Mouse (Mus musculus) liver, embryonic 13.5 days (tissue): ENCODE measurements at regions not wholly inside any gene's neighbourhood (a gene's known extent, or its start where the extent isn't known, plus 50 kb on each side); places are given as distances from the start of the nearest gene placed in this dataset.

Experiments
- ATAC-seq: fragments of 200-750 bp; cut with Nextera tagmentation; 2 replicates; pipeline ENCODE4 v1.8.0; 2017; ENCODE audit warnings: low read depth, mild to moderate bottlenecking, moderate number of reproducible peaks, moderate library complexity
- DNase-seq: peaks from one replicate; pipeline ENCODE4 v3.0.0; 2022
- H3K27ac ChIP-seq: fragments of 300-500 bp; sonication (generic); 2 replicates; pipeline ENCODE4 v1.5.1; 2015; ENCODE audit warnings: moderate library complexity, mild to moderate bottlenecking, inconsistent platforms
- H3K27me3 ChIP-seq: fragments of 300-500 bp; sonication (generic); 2 replicates; pipeline ENCODE4 v1.6.1; 2015; ENCODE audit warnings: mild to moderate bottlenecking, inconsistent platforms
- H3K36me3 ChIP-seq: fragments of 300-500 bp; sonication (generic); 2 replicates; pipeline ENCODE4 v1.6.1; 2015; ENCODE audit warnings: mild to moderate bottlenecking, inconsistent platforms
- H3K4me1 ChIP-seq: fragments of 300-500 bp; sonication (generic); replicated peaks from 2 replicates; pipeline ENCODE4 v1.6.1; 2015; ENCODE audit warnings: inconsistent platforms
- H3K4me2 ChIP-seq: fragments of 300-500 bp; sonication (generic); 2 replicates; pipeline ENCODE4 v1.6.1; 2015; ENCODE audit warnings: inconsistent platforms, mild to moderate bottlenecking, moderate library complexity
- H3K4me3 ChIP-seq: fragments of 300-500 bp; sonication (generic); replicated peaks from 2 replicates; pipeline ENCODE4 v1.5.1; 2015; ENCODE audit warnings: mild to moderate bottlenecking, inconsistent platforms
- H3K9ac ChIP-seq: fragments of 300-500 bp; sonication (generic); 2 replicates; pipeline ENCODE4 v1.6.1; 2015; ENCODE audit warnings: mild to moderate bottlenecking, inconsistent platforms
- H3K9me3 ChIP-seq: fragments of 300-500 bp; sonication (generic); replicated peaks from 2 replicates; pipeline ENCODE4 v1.6.1; 2016; ENCODE audit warnings: inconsistent platforms
- WGBS: fragments of 180-500 bp; shearing (Covaris S2); methylation state at CpG from one replicate; pipeline ENCODE4 v1.1.7; 2015; ENCODE audit not compliant: insufficient replicate concordance; 5-methylcytosine and 5-hydroxymethylcytosine counted together

DNA sequence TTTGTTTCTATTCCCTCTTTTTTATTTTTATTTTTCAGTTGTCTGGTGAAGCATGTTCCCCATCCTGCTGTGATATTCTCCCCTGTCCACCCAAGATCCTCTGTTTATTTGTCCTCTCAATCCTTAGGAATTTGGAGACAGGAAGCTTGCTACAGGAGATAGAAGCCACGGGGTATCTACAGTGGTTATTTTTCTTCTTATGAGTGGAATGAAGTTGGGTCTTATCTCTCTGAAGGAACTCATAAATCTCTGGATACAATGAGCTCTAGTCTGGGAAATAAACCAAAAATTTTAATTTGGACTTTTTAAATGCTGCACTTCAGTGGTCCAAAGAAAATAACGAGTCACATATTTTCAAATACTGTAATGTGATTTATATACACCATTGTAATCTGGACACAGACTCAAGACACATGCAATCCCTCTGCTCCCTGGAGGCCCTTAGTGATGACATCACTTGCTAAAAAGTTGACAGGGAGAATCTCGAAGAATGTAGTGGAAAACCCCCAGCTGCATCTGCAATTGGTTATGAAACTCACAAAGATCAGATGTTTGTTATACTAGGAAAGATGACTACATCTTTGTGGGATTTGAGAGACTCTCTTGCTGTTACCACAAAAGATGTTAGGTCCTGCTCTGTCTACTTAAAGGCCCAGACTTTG lies 178.3 kb upstream of the Fbxl17 start:
- Histone ChIP-seq H3K9me3 (no peaks in the 10 kb centered on the region), H3K4me3 (no peak overlapping the region), H3K4me1 (no peaks in the 10 kb centered on the region), H3K4me2 (no peak overlapping the region), H3K27me3 (no peaks in the 10 kb centered on the region), H3K27ac (no peak overlapping the region), H3K9ac (no peak overlapping the region), H3K36me3 (no peaks in the 10 kb centered on the region)
- ATAC-seq (no peak), DNase-seq (no peak)
- 27% methylated on average over 3 of the region's 3 CpGs for WGBS

DNA sequence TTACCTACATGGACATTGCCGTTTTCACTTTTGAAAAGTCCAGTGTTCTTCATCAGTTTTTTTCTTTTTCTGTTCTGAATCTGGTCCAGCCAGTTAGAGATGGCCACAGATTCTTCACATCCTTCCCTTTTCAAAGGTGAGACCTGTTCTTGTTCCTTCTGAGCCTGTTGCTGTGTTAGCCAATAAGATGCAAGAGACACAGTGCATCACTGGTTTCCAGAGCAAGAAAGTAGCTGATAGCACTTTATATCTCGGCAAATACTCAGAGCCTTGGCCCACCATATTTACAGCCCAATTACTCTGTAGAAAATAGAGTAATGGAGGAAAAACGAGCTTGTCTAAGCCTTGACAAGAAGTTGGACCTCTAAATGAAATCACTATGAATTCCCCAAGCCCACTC lies 180.7 kb upstream of the Fbxl17 start:
- Histone ChIP-seq H3K36me3 (no peaks in the 10 kb centered on the region), H3K4me2 (no peak overlapping the region)
- WGBS = 48% methylated on average over 3 of the region's 3 CpGs

DNA sequence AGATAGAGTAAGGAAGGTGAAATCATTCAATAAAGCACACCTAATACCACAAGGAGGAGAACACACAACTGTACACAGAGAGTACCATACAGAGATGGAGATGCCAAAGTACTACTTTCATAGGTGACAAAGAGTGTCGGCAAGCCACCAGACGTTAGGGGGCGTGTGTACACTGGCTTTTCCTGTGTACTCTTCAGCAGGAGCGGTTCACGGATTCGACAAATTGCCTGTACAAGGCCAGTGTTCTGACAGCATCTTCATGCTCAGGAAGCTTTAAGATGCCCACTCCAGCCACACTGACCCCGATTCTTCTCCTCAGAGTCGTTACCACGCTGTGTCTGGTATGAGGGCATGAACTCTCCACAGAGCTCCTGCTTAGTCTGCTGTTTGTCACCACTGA lies 179.5 kb upstream of the Fer start:
- ATAC-seq = no peak
- Histone ChIP-seq H3K27me3 (no peaks in the 10 kb centered on the region), H3K36me3 (no peaks in the 10 kb centered on the region), H3K27ac (no peak overlapping the region), H3K9ac (no peak overlapping the region), H3K4me2 (no peak overlapping the region), H3K9me3 (no peaks in the 10 kb centered on the region), H3K4me3 (no peak overlapping the region), H3K4me1 (no peaks in the 10 kb centered on the region)
- no peak for DNase-seq
- 60% methylated on average over 9 of the region's 9 CpGs for WGBS

More for the DNA sequence above, 180.7 kb upstream of the Fbxl17 start:
- Histone ChIP-seq H3K9me3 (no peaks in the 10 kb centered on the region), H3K27ac (no peak overlapping the region), H3K27me3 (no peaks in the 10 kb centered on the region), H3K4me1 (no peaks in the 10 kb centered on the region), H3K4me3 (no peak overlapping the region), H3K9ac (no peak overlapping the region)
- no peak for ATAC-seq
- no peak for DNase-seq

DNA sequence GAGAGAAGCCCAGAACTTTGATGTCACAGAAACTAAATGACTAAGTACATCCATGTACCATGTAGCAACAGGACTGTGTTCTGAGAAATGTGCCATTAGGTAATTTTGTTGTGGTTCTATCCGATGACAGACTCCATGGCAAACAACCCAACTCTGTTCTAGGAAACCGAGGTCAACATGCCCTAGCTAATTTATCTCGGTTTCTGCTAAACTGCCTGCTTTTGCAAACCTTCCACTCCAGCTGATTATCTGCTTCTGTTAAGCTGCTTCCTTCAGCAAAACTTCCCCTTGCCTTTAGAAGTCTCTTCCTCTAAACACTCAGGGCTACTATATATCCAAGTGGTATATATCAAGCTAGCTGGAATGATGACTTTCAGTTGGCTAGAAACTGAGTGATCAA lies 178.8 kb upstream of the Fer start:
- DNase-seq (no peak), ATAC-seq (no peak)
- H3K4me1 ChIP-seq = no peaks in the 10 kb centered on the region

DNA sequence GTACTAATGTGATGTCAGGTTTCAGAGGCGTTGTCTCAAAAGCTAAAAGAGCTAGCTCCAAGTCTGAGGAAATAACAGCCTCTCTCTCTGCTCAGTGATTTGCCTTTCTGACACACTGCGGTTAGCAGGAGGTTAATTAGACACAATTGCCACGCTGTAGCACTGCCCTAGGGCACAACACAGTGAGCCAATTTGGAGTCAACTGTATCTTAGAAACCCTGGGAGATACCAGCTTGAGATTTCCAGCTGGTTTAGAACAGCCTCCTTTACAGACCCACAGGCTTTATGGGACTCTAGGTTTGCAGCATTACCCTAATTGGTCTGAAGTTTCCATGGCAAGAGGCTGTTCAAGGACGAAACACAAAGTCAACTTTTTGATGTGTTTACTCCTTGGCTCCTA lies 176.9 kb upstream of the Fer start:
- H3K4me1 ChIP-seq = no peaks in the 10 kb centered on the region
- H3K36me3 ChIP-seq = no peaks in the 10 kb centered on the region
- DNase-seq = no peak
- no peaks in the 10 kb centered on the region for H3K27me3 ChIP-seq
- H3K4me3 ChIP-seq = no peak overlapping the region
- no peaks in the 10 kb centered on the region for H3K9me3 ChIP-seq
- no peak for ATAC-seq
- no peak overlapping the region for H3K9ac ChIP-seq
- 52% methylated on average over 4 of the region's 4 CpGs for WGBS
- H3K4me2 ChIP-seq = no peak overlapping the region
- no peak overlapping the region for H3K27ac ChIP-seq

More for the DNA sequence above, 178.8 kb upstream of the Fer start:
- no peaks in the 10 kb centered on the region for H3K9me3 ChIP-seq
- H3K9ac ChIP-seq = no peak overlapping the region
- no peaks in the 10 kb centered on the region for H3K36me3 ChIP-seq
- no peak overlapping the region for H3K4me2 ChIP-seq
- WGBS = 14% methylated on average over 3 of the region's 3 CpGs
- H3K27me3 ChIP-seq = no peaks in the 10 kb centered on the region
- no peak overlapping the region for H3K27ac ChIP-seq
- H3K4me3 ChIP-seq = no peak overlapping the region

DNA sequence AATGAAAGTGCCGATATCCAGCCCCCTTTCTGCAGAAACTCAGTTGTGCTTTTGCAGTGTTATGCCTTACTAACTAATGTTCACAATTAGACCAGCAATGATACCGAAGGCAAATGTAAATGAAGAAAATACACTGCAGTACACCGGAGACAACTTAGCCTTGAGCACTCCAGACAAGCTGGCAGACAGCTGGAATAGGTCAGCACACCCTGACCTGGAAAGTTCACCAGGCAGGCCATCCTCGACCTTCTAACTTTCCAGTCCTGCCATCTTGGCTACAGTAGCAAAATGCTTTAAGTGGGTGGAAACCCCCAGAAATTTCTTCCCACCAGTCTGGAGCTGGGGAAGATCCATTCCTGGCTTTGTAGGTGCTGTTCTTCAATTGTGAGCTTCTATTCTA lies 176.5 kb upstream of the Fer start:
- 54% methylated on average over 4 of the region's 4 CpGs for WGBS

DNA sequence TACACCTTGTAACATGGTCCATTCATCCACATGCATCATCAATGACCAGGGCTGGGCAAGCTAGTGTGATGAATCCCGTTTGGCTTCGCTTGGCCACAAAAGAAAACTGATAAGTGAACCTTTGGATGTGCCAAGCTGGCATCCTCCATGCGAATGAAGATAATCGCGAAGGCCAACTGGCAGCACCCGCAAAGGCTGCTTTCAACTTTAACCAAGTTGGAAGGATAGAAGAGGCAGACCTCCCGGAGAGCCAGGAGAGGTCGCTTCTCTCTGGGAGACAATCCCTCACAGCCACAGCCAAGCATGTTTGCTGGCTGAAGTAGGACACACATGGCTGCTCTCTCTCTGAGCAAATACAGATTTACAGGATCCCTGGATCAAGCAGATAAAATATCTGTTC lies 173.6 kb upstream of the Fer start:
- no peaks in the 10 kb centered on the region for H3K4me1 ChIP-seq
- no peak overlapping the region for H3K4me3 ChIP-seq
- H3K4me2 ChIP-seq = no peak overlapping the region
- H3K27ac ChIP-seq = no peak overlapping the region
- DNase-seq (no peak), ATAC-seq (no peak)
- H3K36me3 ChIP-seq = no peaks in the 10 kb centered on the region
- no peaks in the 10 kb centered on the region for H3K27me3 ChIP-seq
- no peak overlapping the region for H3K9ac ChIP-seq
- no peaks in the 10 kb centered on the region for H3K9me3 ChIP-seq
- WGBS = 71% methylated on average over 8 of the region's 8 CpGs

More for the DNA sequence above, 176.5 kb upstream of the Fer start:
- Histone ChIP-seq H3K4me3 (no peak overlapping the region), H3K4me1 (no peaks in the 10 kb centered on the region), H3K36me3 (no peaks in the 10 kb centered on the region), H3K9me3 (no peaks in the 10 kb centered on the region), H3K4me2 (no peak overlapping the region), H3K27ac (no peak overlapping the region), H3K27me3 (no peaks in the 10 kb centered on the region), H3K9ac (no peak overlapping the region)
- ATAC-seq = no peak
- no peak for DNase-seq

DNA sequence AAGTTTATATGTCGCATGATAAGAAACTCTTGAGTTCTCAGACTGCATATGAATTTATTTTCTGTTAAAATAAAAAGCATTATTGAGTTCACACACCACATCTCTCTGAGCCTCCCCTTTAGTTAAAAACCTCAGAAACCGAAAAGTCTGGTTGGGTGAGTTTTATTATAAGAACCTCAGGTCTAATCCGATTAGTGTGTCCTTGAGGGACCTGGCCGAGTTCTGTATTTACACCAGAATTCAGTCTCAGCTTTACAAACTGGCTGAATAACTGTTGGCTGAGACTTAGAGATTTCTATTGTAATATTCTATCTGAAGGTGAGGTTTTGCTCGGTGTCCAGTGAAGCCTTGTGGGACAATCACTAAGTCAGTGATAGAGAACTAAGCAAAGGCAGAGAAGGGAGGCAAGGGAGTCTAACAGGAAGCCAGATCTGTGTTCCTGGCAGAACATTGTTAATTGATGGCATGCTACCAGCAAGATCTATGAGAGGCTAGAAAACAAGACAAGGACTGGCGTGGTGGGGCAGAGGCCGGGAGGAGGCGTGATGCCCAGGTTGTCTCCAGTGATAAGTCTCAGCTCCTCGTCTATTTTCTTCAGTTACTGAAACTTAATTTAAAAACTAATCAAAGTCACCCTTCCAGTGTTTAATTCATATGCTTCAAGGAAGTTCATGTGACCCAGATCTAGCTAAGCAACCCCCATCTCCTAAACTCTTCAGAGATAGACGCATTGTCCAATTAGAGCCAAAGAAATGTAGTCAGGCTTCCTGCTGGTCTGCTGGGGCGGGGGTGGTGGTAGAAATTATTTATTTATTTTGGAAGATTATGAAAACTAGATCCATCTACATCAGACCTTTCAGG lies 171.8 kb upstream of the Fer start:
- DNase-seq (no peak), ATAC-seq (no peak)
- H3K9ac ChIP-seq = no peak overlapping the region
- H3K9me3 ChIP-seq = no peaks in the 10 kb centered on the region
- no peaks in the 10 kb centered on the region for H3K27me3 ChIP-seq
- WGBS = 65% methylated on average over 11 of the region's 11 CpGs
- no peak overlapping the region for H3K4me3 ChIP-seq
- no peaks in the 10 kb centered on the region for H3K4me1 ChIP-seq
- no peaks in the 10 kb centered on the region for H3K36me3 ChIP-seq
- H3K27ac ChIP-seq = no peak overlapping the region
- H3K4me2 ChIP-seq = no peak overlapping the region

DNA sequence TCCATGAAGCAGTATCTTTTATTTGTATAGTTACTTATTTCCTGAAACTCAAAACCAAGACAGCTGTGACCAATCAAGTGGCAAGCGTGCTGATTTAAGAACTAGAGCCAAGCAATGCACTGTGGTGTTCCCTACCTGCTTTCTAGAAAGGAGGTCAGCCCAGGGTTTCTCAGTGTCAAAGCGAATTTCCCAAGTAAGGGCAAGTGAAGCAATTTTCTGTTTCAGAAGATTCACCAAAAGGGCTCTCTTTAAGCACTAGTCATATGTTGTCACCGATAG lies 171.2 kb upstream of the Fer start:
- Histone ChIP-seq H3K9ac (no peak overlapping the region), H3K27ac (no peak overlapping the region), H3K27me3 (no peaks in the 10 kb centered on the region), H3K4me3 (no peak overlapping the region), H3K9me3 (no peaks in the 10 kb centered on the region), H3K4me1 (no peaks in the 10 kb centered on the region), H3K4me2 (no peak overlapping the region), H3K36me3 (no peaks in the 10 kb centered on the region)
- no peak for DNase-seq
- 58% methylated on average over 3 of the region's 3 CpGs for WGBS
- no peak for ATAC-seq

DNA sequence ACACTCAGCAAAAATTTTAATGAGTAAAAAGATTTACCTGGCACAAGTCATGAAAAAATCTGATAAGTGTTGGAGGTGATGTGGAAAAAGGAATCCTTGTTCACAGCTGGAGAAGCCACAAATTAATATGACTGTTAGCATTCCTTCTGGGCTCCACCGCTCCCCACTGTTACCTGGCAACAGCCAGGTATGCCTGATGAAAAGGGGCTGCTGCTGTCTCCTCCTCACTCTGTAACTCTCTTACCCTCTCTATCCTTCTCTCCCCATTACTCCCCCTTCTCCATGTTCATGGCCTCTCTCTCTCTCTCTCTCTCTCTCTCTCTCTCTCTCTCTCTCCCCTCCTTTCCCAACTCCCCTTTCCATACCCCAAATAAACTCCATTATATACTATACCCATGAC lies 169.6 kb upstream of the Fer start:
- no peak overlapping the region for H3K4me3 ChIP-seq
- DNase-seq (no peak), ATAC-seq (no peak)
- WGBS = 71% methylated on average over 1 of the region's 1 CpGs
- H3K27me3 ChIP-seq = no peaks in the 10 kb centered on the region
- no peak overlapping the region for H3K4me2 ChIP-seq
- no peaks in the 10 kb centered on the region for H3K9me3 ChIP-seq
- no peaks in the 10 kb centered on the region for H3K4me1 ChIP-seq
- no peak overlapping the region for H3K27ac ChIP-seq
- no peak overlapping the region for H3K9ac ChIP-seq
- no peaks in the 10 kb centered on the region for H3K36me3 ChIP-seq

DNA sequence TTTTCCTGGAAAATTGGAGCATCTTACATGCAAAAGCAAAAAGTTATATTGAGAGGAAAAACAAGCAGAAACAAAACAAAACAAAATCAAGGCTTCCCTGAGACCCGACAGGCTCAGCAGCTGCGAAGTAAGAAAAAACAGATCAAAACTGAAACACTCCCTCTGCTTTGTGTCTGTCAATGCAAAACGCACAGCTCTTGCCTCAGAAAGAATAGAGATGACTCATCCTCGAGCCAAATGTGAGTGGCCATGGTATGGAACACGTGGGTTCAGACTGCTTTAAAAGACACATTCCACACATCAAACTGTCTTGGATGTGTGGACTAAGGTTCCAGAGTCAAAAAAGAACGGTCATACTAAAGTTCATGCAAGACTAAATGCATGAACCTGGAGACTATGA lies 163.3 kb upstream of the Fer start:
- H3K9me3 ChIP-seq = no peaks in the 10 kb centered on the region; the same call in 1 of the 2 replicates
- 66% methylated on average over 6 of the region's 6 CpGs for WGBS
- H3K4me2 ChIP-seq = no peak overlapping the region
- no peaks in the 10 kb centered on the region for H3K36me3 ChIP-seq
- H3K4me1 ChIP-seq = no peaks in the 10 kb centered on the region
- H3K27me3 ChIP-seq = no peaks in the 10 kb centered on the region
- no peak overlapping the region for H3K9ac ChIP-seq
- ATAC-seq (no peak), DNase-seq (no peak)
- H3K4me3 ChIP-seq = no peak overlapping the region
- H3K27ac ChIP-seq = no peak overlapping the region

DNA sequence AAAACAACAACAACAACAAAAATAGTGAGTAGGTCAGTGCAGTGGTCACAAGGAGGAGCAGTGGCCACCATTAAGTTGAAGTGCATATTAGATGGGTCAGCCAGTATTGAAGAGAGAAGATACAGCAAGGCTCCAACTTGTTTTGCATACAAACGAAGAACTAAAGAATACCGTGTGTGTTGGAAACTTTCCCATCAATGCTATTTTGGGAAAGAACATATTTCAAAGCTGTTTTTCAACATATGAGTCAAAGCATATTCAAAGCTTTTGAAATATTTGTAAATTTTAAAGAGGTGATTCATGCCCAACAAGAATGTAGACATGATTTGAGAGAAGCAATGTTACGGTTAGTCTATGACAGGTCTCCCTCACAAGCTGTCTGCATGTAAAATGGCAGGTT lies 157.9 kb upstream of the Fer start:
- H3K4me1 ChIP-seq = no peaks in the 10 kb centered on the region
- H3K36me3 ChIP-seq = no peaks in the 10 kb centered on the region
- no peak overlapping the region for H3K4me3 ChIP-seq
- 79% methylated on average over 3 of the region's 3 CpGs for WGBS
- DNase-seq (no peak), ATAC-seq (no peak)
- no peak overlapping the region for H3K4me2 ChIP-seq
- H3K9ac ChIP-seq = no peak overlapping the region
- no peaks in the 10 kb centered on the region; the same call in 1 of the 2 replicates for H3K9me3 ChIP-seq
- no peaks in the 10 kb centered on the region for H3K27me3 ChIP-seq
- no peak overlapping the region for H3K27ac ChIP-seq
